Mouse (Mus musculus): Measurements from ENCODE around the gene Lce1i. TPM values are rescaled to one million over a fixed set of nuclear protein-coding genes. Genes with fewer than 3 reads are reported as not detected.

Gene Lce1i
- polyA plus RNA-seq (2015; fragmentation: Illumina TruSeq; extraction: RNeasy Lipid Tissue Mini Kit (QIAGEN cat#74804); ENCODE audit: insufficient read depth, low replicate concordance) = not detected

GRCm38 (mm10) chr3:92778799-92779198, at the start of gene Lce1i:
TSS of gene Lce1i (minus strand) at chr3:92778899.

GRCm38 (mm10) chr3:92827108-92827507, 48.4 kb upstream of the Lce1i start, which contains the start of gene Kprp:
TSS of gene Kprp (minus strand) at chr3:92827247.

GRCm38 (mm10) chr3:92807791-92808190, 29.1 kb upstream of the Lce1i start, which contains the start of gene Lce1k:
TSS of gene Lce1k (minus strand) at chr3:92807891.

DNA sequence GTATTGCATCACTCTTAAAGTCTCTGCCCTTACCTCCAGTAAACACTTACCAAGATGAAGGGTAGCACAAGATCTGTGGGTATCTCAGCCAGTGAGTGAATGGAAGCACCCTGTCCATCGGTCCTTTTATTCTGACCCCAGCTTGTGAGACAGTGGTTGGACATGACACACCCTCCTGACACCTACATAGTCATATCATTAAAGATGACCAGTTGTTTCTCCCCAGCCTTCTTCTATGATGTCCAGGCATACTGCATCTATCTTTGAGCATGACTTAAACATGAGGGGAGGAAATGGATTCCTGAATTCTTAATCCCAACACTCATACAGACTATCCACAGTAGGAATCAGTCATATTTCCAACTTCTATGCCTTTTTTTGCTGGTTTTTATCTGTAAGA, 11.7 kb upstream of the Lce1i start, which contains the start of gene Lce1j:
TSS of gene Lce1j (minus strand) at position 101 of the 400 bp plus-strand sequence.

GRCm38 (mm10) chr3:92764965-92765364, 13.7 kb downstream of the Lce1i start, which contains the start of gene Lce1h:
TSS of gene Lce1h (minus strand) at chr3:92765065.

GRCm38 (mm10) chr3:92752238-92752637, 26.5 kb downstream of the Lce1i start, which contains the start of gene Lce1g:
TSS of gene Lce1g (minus strand) at chr3:92752338.

GRCm38 (mm10) chr3:92738996-92739395, 39.7 kb downstream of the Lce1i start, which contains the start of gene Gm38119:
TSS of gene Gm38119 (minus strand) at chr3:92739096.

Other genes with a start within 250 kb of the Lce1i start
- not detected for gene 2310046K23Rik, start 244.4 kb downstream of the Lce1i start, polyA plus RNA-seq (2015; fragmentation: Illumina TruSeq; extraction: RNeasy Lipid Tissue Mini Kit (QIAGEN cat#74804); ENCODE audit: insufficient read depth, low replicate concordance)
- not detected for gene Ivl, start 205.2 kb downstream of the Lce1i start, polyA plus RNA-seq (2015; fragmentation: Illumina TruSeq; extraction: RNeasy Lipid Tissue Mini Kit (QIAGEN cat#74804); ENCODE audit: insufficient read depth, low replicate concordance)
- gene Smcp, start 189.9 kb downstream of the Lce1i start, polyA plus RNA-seq (2015; fragmentation: Illumina TruSeq; extraction: RNeasy Lipid Tissue Mini Kit (QIAGEN cat#74804); ENCODE audit: insufficient read depth, low replicate concordance) = not detected
- not detected for gene 2210017I01Rik, start 171.4 kb downstream of the Lce1i start, polyA plus RNA-seq (2015; fragmentation: Illumina TruSeq; extraction: RNeasy Lipid Tissue Mini Kit (QIAGEN cat#74804); ENCODE audit: insufficient read depth, low replicate concordance)
- not detected for gene Lce6a, start 157.2 kb downstream of the Lce1i start, polyA plus RNA-seq (2015; fragmentation: Illumina TruSeq; extraction: RNeasy Lipid Tissue Mini Kit (QIAGEN cat#74804); ENCODE audit: insufficient read depth, low replicate concordance)
- not detected for gene Lce1a1, start 130.6 kb downstream of the Lce1i start, polyA plus RNA-seq (2015; fragmentation: Illumina TruSeq; extraction: RNeasy Lipid Tissue Mini Kit (QIAGEN cat#74804); ENCODE audit: insufficient read depth, low replicate concordance)
- gene Lce1b, start 122.0 kb downstream of the Lce1i start, polyA plus RNA-seq (2015; fragmentation: Illumina TruSeq; extraction: RNeasy Lipid Tissue Mini Kit (QIAGEN cat#74804); ENCODE audit: insufficient read depth, low replicate concordance) = not detected
- not detected for gene Lce1a2, start 108.6 kb downstream of the Lce1i start, polyA plus RNA-seq (2015; fragmentation: Illumina TruSeq; extraction: RNeasy Lipid Tissue Mini Kit (QIAGEN cat#74804); ENCODE audit: insufficient read depth, low replicate concordance)
- gene Lce1c, start 99.7 kb downstream of the Lce1i start, polyA plus RNA-seq (2015; fragmentation: Illumina TruSeq; extraction: RNeasy Lipid Tissue Mini Kit (QIAGEN cat#74804); ENCODE audit: insufficient read depth, low replicate concordance) = not detected
- not detected for gene Lce1d, start 91.7 kb downstream of the Lce1i start, polyA plus RNA-seq (2015; fragmentation: Illumina TruSeq; extraction: RNeasy Lipid Tissue Mini Kit (QIAGEN cat#74804); ENCODE audit: insufficient read depth, low replicate concordance)
- not detected for gene Lce1e, start 69.8 kb downstream of the Lce1i start, polyA plus RNA-seq (2015; fragmentation: Illumina TruSeq; extraction: RNeasy Lipid Tissue Mini Kit (QIAGEN cat#74804); ENCODE audit: insufficient read depth, low replicate concordance)
- gene Lce1f, start 58.5 kb downstream of the Lce1i start, polyA plus RNA-seq (2015; fragmentation: Illumina TruSeq; extraction: RNeasy Lipid Tissue Mini Kit (QIAGEN cat#74804); ENCODE audit: insufficient read depth, low replicate concordance) = not detected
- not detected for gene Gm38119, start 39.8 kb downstream of the Lce1i start, polyA plus RNA-seq (2015; fragmentation: Illumina TruSeq; extraction: RNeasy Lipid Tissue Mini Kit (QIAGEN cat#74804); ENCODE audit: insufficient read depth, low replicate concordance)
- not detected for gene Lce1g, start 26.6 kb downstream of the Lce1i start, polyA plus RNA-seq (2015; fragmentation: Illumina TruSeq; extraction: RNeasy Lipid Tissue Mini Kit (QIAGEN cat#74804); ENCODE audit: insufficient read depth, low replicate concordance)
- not detected for gene Lce1h, start 13.8 kb downstream of the Lce1i start, polyA plus RNA-seq (2015; fragmentation: Illumina TruSeq; extraction: RNeasy Lipid Tissue Mini Kit (QIAGEN cat#74804); ENCODE audit: insufficient read depth, low replicate concordance)
- gene Lce1j, start 11.6 kb upstream of the Lce1i start, polyA plus RNA-seq (2015; fragmentation: Illumina TruSeq; extraction: RNeasy Lipid Tissue Mini Kit (QIAGEN cat#74804); ENCODE audit: insufficient read depth, low replicate concordance) = not detected
- gene Lce1k, start 29.0 kb upstream of the Lce1i start, polyA plus RNA-seq (2015; fragmentation: Illumina TruSeq; extraction: RNeasy Lipid Tissue Mini Kit (QIAGEN cat#74804); ENCODE audit: insufficient read depth, low replicate concordance) = not detected
- not detected for gene Kprp, start 48.3 kb upstream of the Lce1i start, polyA plus RNA-seq (2015; fragmentation: Illumina TruSeq; extraction: RNeasy Lipid Tissue Mini Kit (QIAGEN cat#74804); ENCODE audit: insufficient read depth, low replicate concordance)
- not detected for gene Lce1l, start 72.4 kb upstream of the Lce1i start, polyA plus RNA-seq (2015; fragmentation: Illumina TruSeq; extraction: RNeasy Lipid Tissue Mini Kit (QIAGEN cat#74804); ENCODE audit: insufficient read depth, low replicate concordance)
- gene 2310050C09Rik, start 91.3 kb upstream of the Lce1i start, polyA plus RNA-seq (2015; fragmentation: Illumina TruSeq; extraction: RNeasy Lipid Tissue Mini Kit (QIAGEN cat#74804); ENCODE audit: insufficient read depth, low replicate concordance) = not detected
- not detected for gene Lce3a, start 147.3 kb upstream of the Lce1i start, polyA plus RNA-seq (2015; fragmentation: Illumina TruSeq; extraction: RNeasy Lipid Tissue Mini Kit (QIAGEN cat#74804); ENCODE audit: insufficient read depth, low replicate concordance)
- not detected for gene Lce3b, start 154.1 kb upstream of the Lce1i start, polyA plus RNA-seq (2015; fragmentation: Illumina TruSeq; extraction: RNeasy Lipid Tissue Mini Kit (QIAGEN cat#74804); ENCODE audit: insufficient read depth, low replicate concordance)
- gene Lce3c, start 165.6 kb upstream of the Lce1i start, polyA plus RNA-seq (2015; fragmentation: Illumina TruSeq; extraction: RNeasy Lipid Tissue Mini Kit (QIAGEN cat#74804); ENCODE audit: insufficient read depth, low replicate concordance) = not detected
- not detected for gene Lce3d, start 178.5 kb upstream of the Lce1i start, polyA plus RNA-seq (2015; fragmentation: Illumina TruSeq; extraction: RNeasy Lipid Tissue Mini Kit (QIAGEN cat#74804); ENCODE audit: insufficient read depth, low replicate concordance)
- not detected for gene Lce3e, start 188.2 kb upstream of the Lce1i start, polyA plus RNA-seq (2015; fragmentation: Illumina TruSeq; extraction: RNeasy Lipid Tissue Mini Kit (QIAGEN cat#74804); ENCODE audit: insufficient read depth, low replicate concordance)
- not detected for gene Lce3f, start 213.3 kb upstream of the Lce1i start, polyA plus RNA-seq (2015; fragmentation: Illumina TruSeq; extraction: RNeasy Lipid Tissue Mini Kit (QIAGEN cat#74804); ENCODE audit: insufficient read depth, low replicate concordance)
- gene Crct1, start 236.8 kb upstream of the Lce1i start, polyA plus RNA-seq (2015; fragmentation: Illumina TruSeq; extraction: RNeasy Lipid Tissue Mini Kit (QIAGEN cat#74804); ENCODE audit: insufficient read depth, low replicate concordance) = not detected
- not detected for gene Lce1m, start 240.2 kb upstream of the Lce1i start, polyA plus RNA-seq (2015; fragmentation: Illumina TruSeq; extraction: RNeasy Lipid Tissue Mini Kit (QIAGEN cat#74804); ENCODE audit: insufficient read depth, low replicate concordance)